Mouse (Mus musculus): Measurements from ENCODE around the gene Cenpp. TPM values are rescaled to one million over a fixed set of nuclear protein-coding genes. Genes with fewer than 3 reads are reported as not detected.

Cenpp gene
- polyA plus RNA-seq, 1 experiment: 1.5 TPM

- no peak for DNase-seq (ENCODE audit: low read depth, low spot score)
- WGBS: 56% methylated on average over 3 of the region's 3 CpGs
Observed at GRCm38 (mm10) chr13:49545646-49546045, 106.9 kb downstream of the Cenpp start.

GRCm38 (mm10) chr13:49544279-49544678 is 108.3 kb downstream of the Cenpp start, which contains the start of gene Aspn:
Aspn (plus strand) TSS chr13:49544443.
- no peak for DNase-seq (ENCODE audit: low read depth, low spot score)
- WGBS: 70% methylated on average over 3 of the region's 3 CpGs

- no peak for DNase-seq (ENCODE audit: low read depth, low spot score)
- WGBS: 69% methylated on average over 1 of the region's 1 CpGs
Observed at GRCm38 (mm10) chr13:49538693-49539092, 113.9 kb downstream of the Cenpp start.

GRCm38 (mm10) chr13:49536946-49537345 is 115.6 kb downstream of the Cenpp start:
- no peak for DNase-seq (ENCODE audit: low read depth, low spot score)
- 92% methylated on average over 1 of the region's 1 CpGs for WGBS

GRCm38 (mm10) chr13:49530636-49531035 is 121.9 kb downstream of the Cenpp start:
- WGBS: 83% methylated on average over 4 of the region's 4 CpGs
- no peak for DNase-seq (ENCODE audit: low read depth, low spot score)

GRCm38 (mm10) chr13:49526235-49526634 is 126.3 kb downstream of the Cenpp start:
- 80% methylated on average over 2 of the region's 2 CpGs for WGBS
- DNase-seq (ENCODE audit: low read depth, low spot score): no peak

- 35% methylated on average over 2 of the region's 2 CpGs for WGBS
- DNase-seq (ENCODE audit: low read depth, low spot score): no peak
Observed at GRCm38 (mm10) chr13:49518761-49519160, 133.8 kb downstream of the Cenpp start.

GRCm38 (mm10) chr13:49507176-49507575 is 145.4 kb downstream of the Cenpp start:
- WGBS: 63% methylated on average over 3 of the region's 3 CpGs
- no peak for DNase-seq (ENCODE audit: low read depth, low spot score)

GRCm38 (mm10) chr13:49505776-49506175 is 146.8 kb downstream of the Cenpp start:
- WGBS: 82% methylated on average over 4 of the region's 4 CpGs
- no peak for DNase-seq (ENCODE audit: low read depth, low spot score)

GRCm38 (mm10) chr13:49504510-49504909 is 148.1 kb downstream of the Cenpp start, which contains the start of gene Ecm2:
Ecm2 (plus strand) TSS chr13:49504810.
- DNase-seq (ENCODE audit: low read depth, low spot score): no peak
- 59% methylated on average over 4 of the region's 4 CpGs for WGBS

GRCm38 (mm10) chr13:49492376-49493368 is 159.9 kb downstream of the Cenpp start, which contains the start of gene Tes3-ps:
Tes3-ps (plus strand) TSS chr13:49493318.
- WGBS: 69% methylated on average over 6 of the region's 6 CpGs
- no peak for DNase-seq (ENCODE audit: low read depth, low spot score)

GRCm38 (mm10) chr13:49485388-49485787 is 167.2 kb downstream of the Cenpp start:
- 63% methylated on average over 5 of the region's 5 CpGs for WGBS

GRCm38 (mm10) chr13:49480551-49480950 is 172.0 kb downstream of the Cenpp start:
- DNase-seq (ENCODE audit: low read depth, low spot score): no peak
- WGBS: 61% methylated on average over 5 of the region's 5 CpGs

More at GRCm38 (mm10) chr13:49485388-49485787, 167.2 kb downstream of the Cenpp start:
- no peak for DNase-seq (ENCODE audit: low read depth, low spot score)

- no peak for DNase-seq (ENCODE audit: low read depth, low spot score)
- WGBS: 51% methylated on average over 2 of the region's 2 CpGs
Observed at GRCm38 (mm10) chr13:49480057-49480456, 172.5 kb downstream of the Cenpp start.

GRCm38 (mm10) chr13:49479399-49479798 is 173.2 kb downstream of the Cenpp start:
- 71% methylated on average over 4 of the region's 4 CpGs for WGBS
- no peak for DNase-seq (ENCODE audit: low read depth, low spot score)

GRCm38 (mm10) chr13:49478851-49479374 is 173.7 kb downstream of the Cenpp start:
- WGBS: 79% methylated on average over 6 of the region's 6 CpGs
- no peak for DNase-seq (ENCODE audit: low read depth, low spot score)

- WGBS: 72% methylated on average over 3 of the region's 3 CpGs
- DNase-seq (ENCODE audit: low read depth, low spot score): no peak
Observed at GRCm38 (mm10) chr13:49477887-49478286, 174.7 kb downstream of the Cenpp start.

- no peak for DNase-seq (ENCODE audit: low read depth, low spot score)
- 93% methylated on average over 6 of the region's 6 CpGs for WGBS
Observed at GRCm38 (mm10) chr13:49472676-49473005, 179.9 kb downstream of the Cenpp start.

GRCm38 (mm10) chr13:49471981-49472675 is 180.5 kb downstream of the Cenpp start:
- no peak for DNase-seq (ENCODE audit: low read depth, low spot score)
- 57% methylated on average over 4 of the region's 4 CpGs for WGBS

- 57% methylated on average over 4 of the region's 4 CpGs for WGBS
Observed at GRCm38 (mm10) chr13:49470806-49471205, 181.8 kb downstream of the Cenpp start.

More at GRCm38 (mm10) chr13:49470806-49471205, 181.8 kb downstream of the Cenpp start:
- DNase-seq (ENCODE audit: low read depth, low spot score): no peak

All from large intestine, adult 2 months (tissue).